Mouse (Mus musculus) thymus, adult 2 months (tissue): ENCODE results near the gene Rhot1. TPM values are rescaled to one million over a fixed set of nuclear protein-coding genes. Genes with fewer than 3 reads are reported as not detected.
"Not testable (repeated sequence)": the region's sequence is repeated elsewhere in the genome, so short reads cannot be mapped to it uniquely, and the experiment has no call there.

Experiments used
- DNase-seq: peaks from one replicate; pipeline ENCODE4 v3.0.0; 2021
- H3K27ac ChIP-seq: fragments of 200-500 bp; 2 replicates; pipeline ENCODE4 v1.5.1; 2012; ENCODE audit warnings: low read length, control low read depth; ENCODE audit not compliant: control insufficient read depth, insufficient read depth
- H3K27me3 ChIP-seq: fragments of 200-500 bp; 2 replicates; pipeline ENCODE4 v1.6.1; 2012; ENCODE audit warnings: mild to moderate bottlenecking, low read length, moderate library complexity, mixed read lengths; ENCODE audit not compliant: control insufficient read depth, insufficient read depth
- H3K36me3 ChIP-seq: fragments of 200-500 bp; 2 replicates; pipeline ENCODE4 v1.6.1; 2012; ENCODE audit warnings: mild to moderate bottlenecking, low read length, moderate library complexity; ENCODE audit not compliant: control insufficient read depth, insufficient read depth
- H3K4me1 ChIP-seq: fragments of 200-500 bp; replicated peaks from 2 replicates; pipeline ENCODE4 v1.6.1; 2012; ENCODE audit warnings: low read length; ENCODE audit not compliant: control insufficient read depth, insufficient read depth
- H3K4me3 ChIP-seq: fragments of 200-500 bp; 2 replicates; pipeline ENCODE4 v1.5.1; 2012; ENCODE audit warnings: mild to moderate bottlenecking, low read length, control low read depth, moderate library complexity; ENCODE audit not compliant: control insufficient read depth, insufficient read depth
- CTCF ChIP-seq: fragments of 200-500 bp; IDR thresholded peaks from 2 replicates; pipeline ENCODE4 v1.5.1; 2012; ENCODE audit warnings: mild to moderate bottlenecking, control low read depth, low read length, moderate library complexity, borderline replicate concordance; ENCODE audit not compliant: control insufficient read depth, poor library complexity, insufficient read depth; ENCODE audit errors: extremely low read depth
- POLR2A ChIP-seq: fragments of 200-500 bp; IDR thresholded peaks from 2 replicates; pipeline ENCODE4 v1.6.1; 2012; ENCODE audit warnings: mild to moderate bottlenecking, low read length, control low read depth, moderate library complexity; ENCODE audit not compliant: control insufficient read depth, poor library complexity, insufficient read depth; ENCODE audit errors: extremely low read depth
- WGBS: fragments of 180-500 bp; shearing (Covaris S2); methylation state at CpG from one replicate; pipeline ENCODE4 v1.1.7; 2018; 5-methylcytosine and 5-hydroxymethylcytosine counted together
- polyA plus RNA-seq: library from polyadenylated mRNA; depleted of rRNA; stranded (reverse); fragments of >200 nt; gene quantifications from 2 replicates; pipeline ENCODE4 v1.2.3, GENCODE M21; 2012

Rhot1 gene
- polyA plus RNA-seq, 1 experiment: 13.7 TPM

DNA sequence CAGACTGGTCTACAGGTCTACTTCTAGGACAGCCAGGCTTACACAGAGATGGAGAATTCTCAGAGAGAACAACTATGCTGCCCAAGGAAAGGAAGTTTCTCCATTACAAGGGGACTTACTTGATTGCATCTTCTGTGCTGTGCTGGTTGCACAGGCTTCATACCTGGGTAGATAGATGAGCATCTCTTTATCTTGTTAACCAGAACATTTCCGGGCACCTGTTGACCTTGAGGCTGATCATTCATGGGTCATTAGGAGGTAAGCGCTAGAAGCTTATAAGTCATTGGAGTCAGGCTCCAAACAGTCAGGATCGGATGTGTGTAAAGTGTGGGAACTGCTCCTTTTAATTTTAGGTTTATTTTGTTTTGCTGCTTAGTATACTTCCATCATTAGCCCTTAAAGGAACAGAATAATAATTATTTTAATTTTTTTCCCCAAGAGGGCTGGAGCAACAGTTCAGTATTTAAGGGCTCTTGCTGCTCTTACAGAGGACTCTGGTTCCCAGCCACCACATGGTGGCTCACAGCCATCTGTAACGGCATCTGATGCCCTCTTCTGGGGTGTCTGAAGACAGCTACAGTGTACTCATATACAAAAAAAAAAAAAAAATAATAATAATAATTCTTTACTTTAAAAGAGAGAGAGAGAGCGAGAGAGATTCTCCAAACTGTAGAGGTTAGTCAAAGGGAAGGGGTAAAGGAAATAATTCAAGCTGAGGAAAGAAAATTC lies 27.6 kb upstream of the Rhot1 start:
- no peak for DNase-seq
- Histone ChIP-seq H3K36me3 (no peaks in the 10 kb centered on the region), H3K4me3 (no peak overlapping the region), H3K4me1 (peaks cover 4% of the 10 kb centered on the region; the same call in 1 of the 2 replicates), H3K27ac (no peak overlapping the region), H3K27me3 (no peaks in the 10 kb centered on the region)
- TF ChIP-seq CTCF (no peak), POLR2A (no peak)
- 79% methylated on average over 5 of the region's 5 CpGs for WGBS

DNA sequence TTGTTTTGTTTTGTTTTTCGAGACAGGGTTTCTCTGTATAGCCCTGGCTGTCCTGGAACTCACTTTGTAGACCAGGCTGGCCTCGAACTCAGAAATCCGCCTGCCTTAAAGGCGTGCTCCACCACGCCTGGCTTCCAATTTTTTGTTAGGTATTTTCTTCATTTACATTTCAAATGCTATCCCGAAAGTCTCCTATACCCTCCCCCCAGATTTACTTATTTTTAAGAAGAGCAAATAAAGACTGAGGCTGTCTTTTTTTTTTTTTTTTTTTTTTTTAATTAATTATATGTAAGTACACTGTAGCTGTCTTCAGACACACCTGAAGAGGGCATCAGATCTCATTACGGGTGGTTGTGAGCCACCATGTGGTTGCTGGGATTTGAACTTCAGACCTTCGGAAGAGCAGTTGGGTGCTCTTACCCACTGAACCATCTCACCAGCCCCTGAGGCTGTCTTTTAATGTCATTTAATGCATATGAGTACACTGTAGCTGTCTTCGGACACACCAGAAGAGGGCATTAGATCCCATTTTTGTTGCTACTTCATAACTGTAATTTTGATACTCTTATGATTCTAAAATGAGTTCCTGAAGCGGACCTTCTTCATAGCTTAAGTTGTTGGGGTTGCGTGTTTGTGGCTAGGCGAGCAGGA lies 25.6 kb upstream of the Rhot1 start:
- H3K4me1 ChIP-seq, H3K36me3 ChIP-seq, H3K27ac ChIP-seq, DNase-seq, H3K27me3 ChIP-seq: not testable (repeated sequence)
- WGBS: 36% methylated on average over 12 of the region's 12 CpGs
- H3K4me3 ChIP-seq: peak overlapping the region; percentile 71

DNA sequence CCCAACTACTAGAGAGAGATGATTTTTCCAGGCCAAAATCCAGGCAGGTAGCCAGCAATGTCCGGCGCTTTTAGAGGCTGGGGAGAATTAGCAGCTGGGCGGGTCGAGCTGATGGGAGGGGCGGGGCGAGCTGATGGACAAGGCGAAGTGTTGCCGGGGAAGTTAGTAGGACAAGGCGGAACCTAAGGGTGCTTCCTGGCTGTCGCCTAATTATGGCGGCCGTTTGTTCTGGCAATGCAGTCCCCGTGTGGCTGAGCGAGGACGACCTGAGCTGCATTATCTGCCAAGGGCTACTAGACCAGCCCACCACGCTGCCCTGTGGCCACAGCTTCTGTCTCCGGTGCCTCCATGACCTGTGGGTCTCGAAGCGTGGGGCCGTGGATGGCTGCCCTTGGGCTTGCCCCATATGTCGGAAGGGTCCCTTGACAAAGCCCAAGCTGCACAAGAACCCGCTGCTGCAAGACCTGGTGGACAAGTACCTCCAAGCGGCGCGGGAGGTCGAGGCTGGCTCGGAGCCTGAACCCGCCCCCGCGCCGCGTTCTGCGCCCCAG lies 25.0 kb upstream of the Rhot1 start, which contains the start of gene Rnf135:
Rnf135 (plus strand) TSS at position 147 of the 551 bp plus-strand sequence.
- H3K27me3 ChIP-seq: no peaks in the 10 kb centered on the region
- H3K27ac ChIP-seq: peak within 1 kb of the TSS; percentile 45; the same call in 1 of the 2 replicates
- 3% methylated on average over 33 of the region's 33 CpGs for WGBS
- H3K4me1 ChIP-seq: no peaks in the 10 kb centered on the region
- TF ChIP-seq POLR2A: no peak
- TF ChIP-seq CTCF: 0 out of 2 replicates have a peak, but pooled peaks have one; percentile 36
- peak; percentile 58 for DNase-seq
- H3K36me3 ChIP-seq: no peaks in the 10 kb centered on the region
- peak within 1 kb of the TSS; percentile 71 for H3K4me3 ChIP-seq

GRCm38 (mm10) chr11:80184531-80185071 lies 24.2 kb upstream of the Rhot1 start:
- WGBS: 85% methylated on average over 6 of the region's 6 CpGs
- Histone ChIP-seq H3K27ac (no peak overlapping the region), H3K4me1 (no peaks in the 10 kb centered on the region), H3K4me3 (no peak overlapping the region), H3K36me3 (no peaks in the 10 kb centered on the region), H3K27me3 (no peaks in the 10 kb centered on the region)
- no peak for DNase-seq
- no peak for TF ChIP-seq CTCF
- no peak for TF ChIP-seq POLR2A

- H3K27me3 ChIP-seq, H3K4me1 ChIP-seq, H3K36me3 ChIP-seq, H3K27ac ChIP-seq, DNase-seq, H3K4me3 ChIP-seq: not testable (repeated sequence)
- 79% methylated on average over 5 of the region's 5 CpGs for WGBS
Measured at GRCm38 (mm10) chr11:80185441-80185976, 23.3 kb upstream of the Rhot1 start.

GRCm38 (mm10) chr11:80190280-80190679 lies 18.5 kb upstream of the Rhot1 start:
- Histone ChIP-seq H3K4me1 (no peaks in the 10 kb centered on the region), H3K4me3 (no peak overlapping the region), H3K27ac (no peak overlapping the region), H3K27me3 (no peaks in the 10 kb centered on the region), H3K36me3 (no peaks in the 10 kb centered on the region)
- 93% methylated on average over 4 of the region's 4 CpGs for WGBS
- DNase-seq: no peak
- TF ChIP-seq POLR2A (no peak), CTCF (no peak)
